Mouse (Mus musculus): ENCODE measurements around the gene Gm20441.

The Gm20441 gene

DNA sequence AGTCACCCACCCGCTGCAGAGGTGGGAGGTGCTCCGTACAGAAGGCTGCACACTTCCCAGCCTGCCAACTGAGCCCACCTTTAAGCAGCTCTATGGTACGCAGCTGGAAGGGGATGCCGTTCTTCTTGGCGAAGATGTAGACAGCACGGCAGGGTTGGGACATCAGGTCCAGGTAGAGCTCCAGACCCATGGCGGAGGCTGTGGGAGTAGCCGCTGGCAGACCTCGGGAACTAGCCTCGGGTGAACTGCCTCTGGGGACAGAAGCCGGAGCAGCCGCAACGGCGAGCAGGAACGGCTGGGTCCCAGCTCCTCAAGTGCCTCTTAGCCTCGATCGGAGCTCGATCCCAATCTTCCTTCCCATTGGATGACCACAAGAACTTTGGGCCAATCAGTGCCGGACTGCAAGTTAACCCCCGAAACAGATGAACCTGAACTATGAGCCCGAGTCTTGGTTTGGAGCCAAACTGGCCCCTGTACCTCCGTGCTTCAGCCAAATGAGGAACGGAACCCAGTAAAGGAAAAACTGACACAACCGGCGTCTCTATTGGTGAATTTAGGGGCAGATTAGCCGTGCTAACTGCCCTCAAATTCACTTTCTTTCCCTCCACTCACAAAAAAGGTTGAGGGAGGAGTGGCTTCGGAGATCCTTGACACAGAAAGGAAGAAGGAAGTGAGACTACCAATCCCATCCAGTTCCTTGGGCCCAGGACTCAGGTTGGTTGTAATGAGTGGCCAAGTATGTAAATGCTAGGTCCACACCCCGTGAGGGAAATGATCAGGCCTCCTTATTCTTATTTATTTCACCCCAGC is at the start of gene Gm20441, which contains the start of gene Gstt3:
Gene Gm20441, minus strand, starts transcription at position 186 of the 810 bp plus-strand sequence.
Gene Gstt3, minus strand, starts transcription at position 646 of the 810 bp plus-strand sequence.
- no peak for DNase-seq (ENCODE audit: low spot score in 2 of 2)

DNA sequence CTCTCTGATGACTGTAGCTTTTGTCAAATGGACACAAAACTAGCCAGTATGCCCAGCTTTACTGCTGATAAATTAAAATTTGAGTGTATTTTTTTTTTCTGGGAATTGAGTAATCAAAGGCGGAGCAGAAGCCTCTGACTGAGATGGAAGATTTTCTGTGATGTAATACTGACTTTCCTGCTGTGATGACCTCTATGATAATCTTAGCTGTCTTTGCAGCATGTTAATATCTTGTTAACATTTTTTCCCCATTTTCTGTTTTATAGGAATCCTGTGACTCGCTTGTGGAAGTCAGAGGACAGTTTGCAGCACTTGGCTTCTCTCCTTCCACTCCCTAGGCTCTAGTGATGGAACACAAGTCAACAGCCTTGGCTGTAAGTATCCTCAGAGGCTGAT is 49.5 kb upstream of the Gm20441 start:
- DNase-seq (ENCODE audit: low spot score in 2 of 2) = no peak

DNA sequence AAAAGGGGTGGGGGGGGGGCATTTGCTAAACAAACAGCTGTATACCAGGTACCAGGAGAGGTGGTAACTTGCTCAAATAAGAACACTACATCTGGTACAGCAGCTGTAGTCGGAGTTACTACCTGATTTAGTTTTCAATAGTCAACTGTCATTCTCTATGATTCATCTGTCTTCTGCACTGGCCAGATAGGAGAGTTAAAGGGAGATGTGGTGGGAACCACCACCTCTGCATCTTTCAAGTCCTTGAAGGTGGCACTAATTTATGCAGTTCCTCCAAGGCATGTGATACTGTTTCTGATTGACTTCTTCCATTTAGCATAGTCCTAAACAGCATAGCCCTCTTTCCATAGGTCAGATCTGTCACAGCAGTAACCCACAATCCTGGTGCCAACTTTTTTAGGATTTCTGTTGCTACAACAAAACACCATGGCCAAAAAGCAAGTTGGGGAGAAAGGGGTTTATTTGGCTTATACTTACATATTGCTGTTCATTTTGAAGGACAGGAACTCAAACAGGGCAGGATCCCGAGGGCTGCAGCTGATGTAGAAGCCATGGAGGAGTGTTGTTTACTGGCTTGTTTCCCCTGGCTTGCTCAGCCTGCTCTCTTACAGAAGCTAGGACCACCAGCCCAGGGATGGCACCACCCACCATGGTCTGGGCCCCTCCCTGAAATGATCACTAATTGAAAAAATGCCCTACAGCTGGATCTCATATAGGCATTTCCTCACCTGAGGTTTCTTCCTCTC is 48.9 kb upstream of the Gm20441 start:
- DNase-seq (ENCODE audit: low spot score in 2 of 2) = no peak

GRCm38 (mm10) chr10:75828500-75828931 is 47.8 kb upstream of the Gm20441 start:
- DNase-seq (ENCODE audit: low spot score in 2 of 2) = no peak

- no peak for DNase-seq (ENCODE audit: low spot score in 2 of 2)
Measured at GRCm38 (mm10) chr10:75827668-75828360, 47.1 kb upstream of the Gm20441 start.

DNA sequence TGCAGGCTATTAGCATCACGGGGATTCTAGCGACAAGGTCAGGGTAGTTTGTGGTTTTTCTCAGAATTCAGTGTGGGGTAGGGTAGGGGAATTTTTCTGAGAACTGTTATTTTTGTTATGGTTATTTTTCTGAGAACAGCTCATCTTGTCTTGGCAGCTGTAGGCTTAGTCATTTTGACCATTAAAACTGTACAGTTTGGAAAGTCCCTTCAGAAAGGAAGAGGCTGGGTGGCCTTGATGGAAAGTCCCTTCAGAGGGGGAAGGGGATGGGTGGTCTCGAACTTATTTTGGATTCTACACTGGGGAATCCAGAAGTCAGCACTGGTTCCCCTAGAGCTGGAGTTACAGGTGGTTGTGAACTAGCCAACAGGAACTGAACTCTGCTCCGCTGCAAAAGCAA is 43.8 kb upstream of the Gm20441 start:
- no peak for DNase-seq (ENCODE audit: low spot score in 2 of 2)

DNA sequence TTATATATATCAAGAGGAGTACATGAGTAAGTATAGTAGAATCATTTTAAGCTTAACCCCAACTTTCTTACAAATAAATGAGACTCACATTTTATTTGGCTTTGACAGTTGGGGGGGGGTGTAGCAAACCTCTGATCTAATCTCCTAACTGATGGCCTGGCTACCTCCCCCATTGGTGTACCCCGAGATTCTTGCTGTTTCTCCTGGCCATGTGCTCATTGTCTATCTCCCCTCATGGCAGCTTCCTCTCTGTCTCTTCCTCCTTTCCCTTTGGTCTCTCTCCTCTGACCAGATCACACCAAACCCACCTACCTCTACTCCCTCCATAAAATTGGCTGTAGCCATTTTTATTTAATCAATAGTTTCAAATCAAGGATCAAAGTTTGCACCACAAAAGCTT is 43.0 kb upstream of the Gm20441 start:
- DNase-seq (ENCODE audit: low spot score in 2 of 2) = no peak

- DNase-seq (ENCODE audit: low spot score in 2 of 2) = no peak
Measured at GRCm38 (mm10) chr10:75822443-75822842, 41.7 kb upstream of the Gm20441 start, which contains the start of gene Gstt4. Gene Gstt4, minus strand, starts transcription at chr10:75822543.

DNA sequence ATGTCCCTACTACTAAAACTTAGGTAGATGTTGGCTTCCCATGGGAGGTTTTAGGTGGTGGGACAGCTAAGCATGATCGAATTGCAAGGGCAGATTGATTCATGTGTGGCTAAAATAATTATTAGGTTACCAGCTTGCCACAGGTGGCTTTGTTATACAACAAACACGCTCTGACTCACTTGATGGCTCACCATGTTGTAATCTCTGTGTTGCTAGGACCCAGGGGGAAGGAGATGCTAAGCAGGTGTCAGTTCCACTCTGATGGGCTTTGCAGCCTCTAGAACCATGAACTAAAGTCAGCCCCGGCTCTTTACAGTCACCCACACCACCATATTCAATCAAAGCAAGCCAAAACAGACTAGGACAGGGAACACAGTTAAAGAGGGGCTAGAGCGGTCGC is 39.1 kb upstream of the Gm20441 start:
- no peak for DNase-seq (ENCODE audit: low spot score in 2 of 2)

- no peak for DNase-seq (ENCODE audit: low spot score in 2 of 2)
Measured at GRCm38 (mm10) chr10:75818641-75819040, 37.9 kb upstream of the Gm20441 start.

- no peak for DNase-seq (ENCODE audit: low spot score in 2 of 2)
Measured at GRCm38 (mm10) chr10:75804217-75804616, 23.5 kb upstream of the Gm20441 start.

DNA sequence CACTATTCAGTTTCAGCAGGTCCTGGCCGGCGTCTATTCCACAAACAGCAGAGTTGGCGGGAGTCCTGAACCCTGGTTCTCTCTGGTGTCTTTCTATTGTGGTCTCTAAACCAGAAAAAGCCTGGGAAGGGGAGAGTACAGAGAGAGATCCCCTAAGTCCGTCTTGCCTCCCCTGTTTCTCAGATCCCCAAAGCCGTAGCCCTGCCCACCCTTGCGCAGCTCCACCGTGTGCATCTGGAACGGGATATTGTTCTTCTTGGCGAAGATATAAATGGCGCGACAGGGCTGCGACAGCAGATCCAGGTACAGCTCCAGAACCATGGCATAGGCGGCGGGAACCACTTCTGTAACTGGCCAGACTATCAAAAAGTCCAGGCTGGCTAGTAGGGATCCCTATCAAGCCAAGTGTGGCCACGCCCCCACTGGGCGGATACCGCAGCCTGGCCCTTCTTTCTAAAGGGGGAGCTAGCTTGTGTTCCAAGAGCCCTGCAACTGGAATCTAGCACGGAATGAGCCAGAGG is 17.5 kb upstream of the Gm20441 start, which contains the start of gene Gstt1:
Gene Gstt1, minus strand, starts transcription at position 409 of the 521 bp plus-strand sequence.
- DNase-seq (ENCODE audit: low spot score in 2 of 2) = peak; percentile 56 to 59

DNA sequence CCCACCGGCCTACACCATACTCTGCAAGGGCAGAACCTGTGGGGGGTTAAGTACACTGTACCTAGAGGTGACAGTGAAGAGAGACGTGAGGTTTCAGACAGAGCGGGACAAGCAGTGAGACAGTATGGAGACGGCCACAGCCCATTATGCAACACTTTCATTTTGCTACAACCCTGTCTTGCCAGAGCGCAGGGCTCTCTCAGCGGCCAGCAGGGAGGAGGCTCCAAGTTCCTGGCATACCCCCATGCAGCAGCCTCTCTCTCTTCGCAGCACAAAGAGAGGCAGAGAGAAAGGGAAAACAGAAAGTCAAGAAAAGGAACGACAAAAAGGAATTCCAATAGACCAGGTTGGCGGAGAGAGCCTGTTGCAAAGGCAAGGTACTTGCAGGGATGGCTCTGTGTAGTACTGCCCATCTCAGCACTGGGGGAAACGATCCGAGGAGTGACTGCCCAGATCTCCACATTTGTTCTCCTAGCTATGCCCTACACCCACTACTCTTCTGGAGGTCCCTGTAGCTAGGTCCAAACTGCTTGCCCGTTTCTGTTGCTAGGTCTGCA is 16.9 kb upstream of the Gm20441 start:
- DNase-seq (ENCODE audit: low spot score in 2 of 2) = no peak

DNA sequence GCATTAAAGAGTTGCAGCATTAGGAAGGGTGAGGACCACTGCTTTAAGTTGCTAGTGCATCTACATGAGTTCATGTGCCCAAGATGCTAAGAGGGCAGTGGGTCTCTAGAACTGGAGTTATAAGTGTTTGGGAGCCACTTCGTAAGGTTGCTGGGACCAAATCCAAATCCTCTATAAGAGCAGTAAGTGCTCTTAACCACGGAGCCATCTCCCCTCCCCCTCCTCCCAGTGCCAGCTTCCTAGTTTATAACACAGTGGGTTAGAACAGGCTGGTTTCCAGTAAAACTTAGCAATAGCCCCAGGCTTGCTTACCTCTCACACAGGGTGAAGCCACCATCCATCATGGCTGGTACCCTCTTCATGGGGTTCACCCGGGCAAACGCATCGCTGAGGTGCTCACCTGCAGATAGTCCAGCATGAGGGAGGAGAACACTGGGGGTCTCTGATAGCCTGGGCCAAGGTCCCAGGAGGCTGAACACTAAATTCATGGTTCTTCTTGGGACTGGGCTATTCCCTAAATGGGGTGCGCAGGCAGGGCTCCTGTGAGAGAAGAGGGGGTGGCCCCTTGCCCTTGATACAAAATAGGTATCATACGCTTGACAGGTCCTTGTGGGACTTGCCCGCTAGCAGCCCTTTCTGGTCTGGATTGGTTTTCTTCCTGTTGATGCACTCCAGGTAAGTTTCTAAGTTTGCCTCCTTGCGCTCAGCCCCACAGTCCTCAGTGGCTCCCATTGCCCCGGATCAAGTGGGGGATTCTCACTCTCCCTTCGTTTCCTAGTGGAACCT is 16.2 kb upstream of the Gm20441 start:
- no peak for DNase-seq (ENCODE audit: low spot score in 2 of 2)

GRCm38 (mm10) chr10:75794880-75795279 is 14.1 kb upstream of the Gm20441 start:
- no peak for DNase-seq (ENCODE audit: low spot score in 2 of 2)

DNA sequence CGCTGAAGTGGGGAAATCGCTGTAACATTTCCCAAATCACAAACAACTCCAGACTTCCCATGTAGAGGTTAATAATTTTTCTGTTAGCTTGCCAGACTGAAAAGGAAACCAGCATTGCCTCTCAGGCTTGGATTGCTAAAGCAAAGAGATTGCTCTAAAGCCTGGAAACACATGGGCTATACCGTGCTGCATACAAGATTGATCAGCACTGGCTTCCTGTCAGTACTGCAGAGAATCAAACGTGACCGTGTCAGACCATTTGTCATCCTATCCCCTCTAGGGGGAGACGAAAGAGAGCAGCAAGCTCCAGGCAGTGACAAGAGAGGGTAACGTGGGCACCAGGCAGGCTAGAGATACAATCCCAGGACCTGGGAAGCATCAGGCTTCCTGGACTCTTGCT is 10.0 kb upstream of the Gm20441 start:
- no peak for DNase-seq (ENCODE audit: low spot score in 2 of 2)

GRCm38 (mm10) chr10:75789841-75790240 is 9.1 kb upstream of the Gm20441 start:
- no peak for DNase-seq (ENCODE audit: low spot score in 2 of 2)

- no peak for DNase-seq (ENCODE audit: low spot score in 2 of 2)
Measured at GRCm38 (mm10) chr10:75789081-75789735, 8.5 kb upstream of the Gm20441 start.

GRCm38 (mm10) chr10:75788277-75788676 is 7.5 kb upstream of the Gm20441 start:
- DNase-seq (ENCODE audit: low spot score in 2 of 2) = no peak

GRCm38 (mm10) chr10:75785442-75785841 is 4.7 kb upstream of the Gm20441 start:
- no peak for DNase-seq (ENCODE audit: low spot score in 2 of 2)
